Mouse (Mus musculus) heart, embryonic 14.5 days (tissue): Measurements from ENCODE around the gene Ankib1. TPM values are rescaled to one million over a fixed set of nuclear protein-coding genes. Genes with fewer than 3 reads are reported as not detected.
A peak's percentile ranks its signal among the peaks of the same experiment; 100 is the strongest.

ENCODE experiments used
- ATAC-seq: fragments of 200-750 bp; cut with Nextera tagmentation; 2 replicates; pipeline ENCODE4 v1.8.0; 2017; ENCODE audit warnings: low read depth, moderate TSS enrichment; ENCODE audit not compliant: insufficient number of reproducible peaks, insufficient read depth, low FRiP score
- H3K27ac ChIP-seq, 2 experiments: fragments of 200-500 bp in 1 of 2; fragments of 300-500 bp in 1 of 2; sonication (generic) in 1 of 2; replicated peaks in 1 of 2; 2 replicates each; pipeline ENCODE4 v1.5.1; 2012 to 2014; ENCODE audit warnings: low read depth in 2 of 2, low read length in 2 of 2, control low read depth in 1 of 2, mild to moderate bottlenecking in 1 of 2, mixed read lengths in 1 of 2; ENCODE audit not compliant: control insufficient read depth in 1 of 2, insufficient read depth in 1 of 2
- H3K27me3 ChIP-seq: fragments of 300-500 bp; sonication (generic); 2 replicates; pipeline ENCODE4 v1.6.1; 2014; ENCODE audit warnings: mild to moderate bottlenecking, low read length, control low read depth; ENCODE audit not compliant: control insufficient read depth, insufficient read depth
- H3K36me3 ChIP-seq: fragments of 300-500 bp; sonication (generic); 2 replicates; pipeline ENCODE4 v1.6.1; 2014; ENCODE audit warnings: mild to moderate bottlenecking, control low read depth, low read length, mixed read lengths; ENCODE audit not compliant: control insufficient read depth, insufficient read depth
- H3K4me1 ChIP-seq, 2 experiments: fragments of 200-500 bp in 1 of 2; fragments of 300-500 bp in 1 of 2; sonication (generic) in 1 of 2; 2 replicates each; pipeline ENCODE4 v1.6.1; 2012 to 2014; ENCODE audit warnings: low read length in 2 of 2, control low read depth in 1 of 2, mixed read lengths in 1 of 2; ENCODE audit not compliant: control insufficient read depth in 2 of 2, insufficient read depth in 2 of 2
- H3K4me2 ChIP-seq: fragments of 300-500 bp; sonication (generic); 2 replicates; pipeline ENCODE4 v1.6.1; 2014; ENCODE audit warnings: mild to moderate bottlenecking, low read length
- H3K4me3 ChIP-seq, 2 experiments: fragments of 200-500 bp in 1 of 2; fragments of 300-500 bp in 1 of 2; sonication (generic) in 1 of 2; 2 replicates each; pipeline ENCODE4 v1.5.1; 2012 to 2014; ENCODE audit warnings: low read length in 2 of 2, mild to moderate bottlenecking in 2 of 2, control low read depth in 1 of 2, low read depth in 1 of 2, moderate library complexity in 1 of 2; ENCODE audit not compliant: control insufficient read depth in 1 of 2, insufficient read depth in 1 of 2
- H3K9ac ChIP-seq: fragments of 300-500 bp; sonication (generic); 2 replicates; pipeline ENCODE4 v1.6.1; 2014; ENCODE audit warnings: mild to moderate bottlenecking, low read length
- H3K9me3 ChIP-seq: fragments of 300-500 bp; sonication (generic); 2 replicates; pipeline ENCODE4 v1.6.1; 2016; ENCODE audit warnings: low read length, control low read depth; ENCODE audit not compliant: control insufficient read depth
- WGBS: fragments of 180-500 bp; shearing (Covaris S2); extraction: QIAGEN DNeasy Blood & Tissue Kit; methylation state at CpG from one replicate; pipeline ENCODE4 v1.1.7; 2014; 5-methylcytosine and 5-hydroxymethylcytosine counted together
- microRNA-seq: library from miRNA; unstranded; fragments of <30 nt; microRNA quantifications from one replicate; pipeline ENCODE4, GENCODE M21; 2016
- polyA plus RNA-seq: library from polyadenylated mRNA; unstranded; fragments of >200 nt; fragmentation: Nextera tagmentation; extraction: Ambion mirVana; gene quantifications from 2 replicates; pipeline ENCODE4 v1.2.1, GENCODE M21; 2014

Ankib1 gene
- polyA plus RNA-seq, 1 experiment from 2014 or later = 8.0 TPM

GRCm38 (mm10) chr5:3646539-3646938 is 156.2 kb downstream of the Ankib1 start:
- no peaks in the 10 kb centered on the region for H3K27me3 ChIP-seq
- H3K36me3 ChIP-seq = peaks cover 43% of the 10 kb centered on the region
- H3K4me3 ChIP-seq = peak overlapping the region; percentile 71 to 97
- 28% methylated on average over 6 of the region's 6 CpGs for WGBS
- H3K9me3 ChIP-seq = no peaks in the 10 kb centered on the region
- peak overlapping the region; percentile 80 for H3K4me2 ChIP-seq
- H3K4me1 ChIP-seq = peaks cover 2 to 10% of the 10 kb centered on the region in 2 experiments; a peak in 3 of 4 replicates
- peak overlapping the region; percentile 94 for H3K9ac ChIP-seq
- H3K27ac ChIP-seq = 0 out of 4 replicates have a peak overlapping the region, but pooled peaks of 1 of the 2 experiments have one; percentile 94
- no peak for ATAC-seq

DNA sequence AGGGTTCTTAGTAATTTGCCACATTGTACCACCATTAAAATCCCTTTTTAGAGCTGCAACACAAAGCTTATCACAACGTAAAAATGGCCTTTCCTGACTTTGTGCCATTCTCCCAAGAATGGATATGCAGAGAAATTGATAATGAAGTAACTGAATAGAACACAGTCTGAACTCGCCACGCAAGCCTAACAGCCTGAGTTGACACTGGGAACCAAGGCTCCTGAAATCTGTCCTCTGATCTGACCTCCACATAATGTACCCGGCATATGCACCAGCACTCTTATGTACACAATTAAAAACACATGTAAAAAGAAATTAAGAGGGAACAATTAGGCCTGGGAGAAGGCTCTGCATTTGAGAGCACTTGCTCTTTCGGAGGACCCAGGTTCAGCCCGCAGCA is 157.4 kb downstream of the Ankib1 start:
- H3K27me3 ChIP-seq = no peaks in the 10 kb centered on the region
- 81% methylated on average over 6 of the region's 6 CpGs for WGBS
- no peak for ATAC-seq
- peaks cover 54% of the 10 kb centered on the region for H3K36me3 ChIP-seq
- H3K4me1 ChIP-seq = peaks cover 2 to 10% of the 10 kb centered on the region in 2 experiments; a peak in 3 of 4 replicates
- no peak overlapping the region for H3K4me3 ChIP-seq
- no peak overlapping the region for H3K27ac ChIP-seq
- H3K9ac ChIP-seq = no peak overlapping the region
- 0 out of 2 replicates have a peak overlapping the region, but pooled peaks have one; percentile 9 for H3K4me2 ChIP-seq
- H3K9me3 ChIP-seq = no peaks in the 10 kb centered on the region

DNA sequence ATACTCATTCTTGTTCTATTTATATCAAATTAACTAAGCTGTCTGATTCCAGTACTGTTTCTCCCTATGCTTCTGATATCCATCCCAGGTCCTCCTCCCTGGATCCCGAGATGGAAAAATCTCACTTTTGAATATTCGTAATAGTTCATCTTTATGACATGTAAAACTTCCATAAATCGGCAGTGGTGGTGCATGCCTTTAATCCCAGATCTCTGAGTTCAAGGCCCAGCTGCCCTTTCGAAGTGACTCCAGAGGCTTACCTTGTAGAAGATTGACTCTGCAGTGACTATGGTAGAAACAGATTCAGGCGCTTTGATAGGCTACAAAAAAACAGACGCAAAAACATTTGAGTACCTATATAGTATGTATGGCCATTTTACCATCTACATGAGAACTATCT is 158.1 kb downstream of the Ankib1 start:
- 88% methylated on average over 6 of the region's 6 CpGs for WGBS
- no peaks in the 10 kb centered on the region for H3K27me3 ChIP-seq
- H3K9ac ChIP-seq = no peak overlapping the region
- H3K4me1 ChIP-seq = peaks cover 2 to 10% of the 10 kb centered on the region in 2 experiments; a peak in 3 of 4 replicates
- ATAC-seq = no peak
- H3K27ac ChIP-seq = no peak overlapping the region
- no peak overlapping the region for H3K4me3 ChIP-seq
- no peak overlapping the region for H3K4me2 ChIP-seq
- no peaks in the 10 kb centered on the region for H3K9me3 ChIP-seq
- H3K36me3 ChIP-seq = peaks cover 59% of the 10 kb centered on the region

Small RNA genes lying within 50 kb of the gene (microRNA-seq; reads per million reads assigned to microRNA genes)
- gene Gm22926 (not detected), gene Gm26238 (not detected)

Other genes with a start within 250 kb of the Ankib1 start
- 2.9 and 3.5 TPM in 2 replicates for gene 1700109H08Rik, start 231.4 kb downstream of the Ankib1 start, polyA plus RNA-seq
- gene Pex1, start 206.9 kb downstream of the Ankib1 start, polyA plus RNA-seq = 9.9 and 12.0 TPM in 2 replicates
- gene Rbm48, start 206.3 kb downstream of the Ankib1 start, polyA plus RNA-seq = 9.2 and 10.0 TPM in 2 replicates
- gene Tmbim7, start 151.7 kb downstream of the Ankib1 start, polyA plus RNA-seq = not detected in 2 replicates
- gene Gatad1, start 145.7 kb downstream of the Ankib1 start, polyA plus RNA-seq = 65.5 and 72.0 TPM in 2 replicates
- 38.4 and 41.4 TPM in 2 replicates for gene Krit1, start 259 bp upstream of the Ankib1 start, polyA plus RNA-seq
- gene Lrrd1, start 42.2 kb upstream of the Ankib1 start, polyA plus RNA-seq = 0.30 and 0.32 TPM in 2 replicates
- gene Mterf1a, start 91.0 kb upstream of the Ankib1 start, polyA plus RNA-seq = 4.8 and 5.0 TPM in 2 replicates
- gene Akap9, start 125.1 kb upstream of the Ankib1 start, polyA plus RNA-seq = 93.5 and 104 TPM in 2 replicates